Mouse (Mus musculus): ENCODE measurements around the gene Rex1bd.
A peak's percentile ranks its signal among the peaks of the same experiment; 100 is the strongest.
"Not testable (repeated sequence)": the region's sequence is repeated elsewhere in the genome, so short reads cannot be mapped to it uniquely, and the experiment has no call there.

Rex1bd gene

GRCm38 (mm10) chr8:70528182-70528797 is 21.7 kb upstream of the Rex1bd start:
- no peak for DNase-seq (ENCODE audit: low spot score)

GRCm38 (mm10) chr8:70527512-70528181 is 21.1 kb upstream of the Rex1bd start, which contains the start of the genes Fkbp8 and Kxd1:
Fkbp8 (plus strand) TSS chr8:70527724.
Kxd1 (minus strand) TSS chr8:70527956.
- peak; percentile 99 for DNase-seq (ENCODE audit: low spot score)

- DNase-seq (ENCODE audit: low spot score): no peak
Measured at GRCm38 (mm10) chr8:70527111-70527511, 20.6 kb upstream of the Rex1bd start.

GRCm38 (mm10) chr8:70522592-70523403 is 16.2 kb upstream of the Rex1bd start:
- DNase-seq (ENCODE audit: low spot score): peak; percentile 94

GRCm38 (mm10) chr8:70519606-70520005 is 13.1 kb upstream of the Rex1bd start:
- DNase-seq (ENCODE audit: low spot score): no peak

GRCm38 (mm10) chr8:70519043-70519442 is 12.5 kb upstream of the Rex1bd start:
- no peak for DNase-seq (ENCODE audit: low spot score)

- DNase-seq (ENCODE audit: low spot score): no peak
Measured at GRCm38 (mm10) chr8:70517940-70518643, 11.5 kb upstream of the Rex1bd start.

GRCm38 (mm10) chr8:70513441-70513840 is 6.9 kb upstream of the Rex1bd start:
- DNase-seq (ENCODE audit: low spot score): no peak

- no peak for DNase-seq (ENCODE audit: low spot score)
Measured at GRCm38 (mm10) chr8:70512253-70512903, 5.8 kb upstream of the Rex1bd start.

GRCm38 (mm10) chr8:70511770-70512169 is 5.2 kb upstream of the Rex1bd start:
- DNase-seq (ENCODE audit: low spot score): no peak

GRCm38 (mm10) chr8:70511174-70511573 is 4.6 kb upstream of the Rex1bd start:
- not testable (repeated sequence) for DNase-seq (ENCODE audit: low spot score)

GRCm38 (mm10) chr8:70510228-70510915 is 3.8 kb upstream of the Rex1bd start, which contains the start of gene Uba52:
Uba52 (minus strand) TSS chr8:70510801.
- peak; percentile 96 for DNase-seq (ENCODE audit: low spot score)

GRCm38 (mm10) chr8:70509281-70509952 is 2.9 kb upstream of the Rex1bd start:
- no peak for DNase-seq (ENCODE audit: low spot score)

- DNase-seq (ENCODE audit: low spot score): no peak
Measured at GRCm38 (mm10) chr8:70507027-70507393, 458 bp upstream of the Rex1bd start.

GRCm38 (mm10) chr8:70505698-70506327 is 739 bp downstream of the Rex1bd start:
- no peak for DNase-seq (ENCODE audit: low spot score)

- DNase-seq (ENCODE audit: low spot score): peak; percentile 85
Measured at GRCm38 (mm10) chr8:70504851-70505250, 1.7 kb downstream of the Rex1bd start.

- peak; percentile 56 for DNase-seq (ENCODE audit: low spot score)
Measured at GRCm38 (mm10) chr8:70504291-70504716, 2.2 kb downstream of the Rex1bd start.

GRCm38 (mm10) chr8:70503062-70503750 is 3.3 kb downstream of the Rex1bd start:
- DNase-seq (ENCODE audit: low spot score): peak; percentile 76

GRCm38 (mm10) chr8:70502540-70502939 is 4.0 kb downstream of the Rex1bd start:
- DNase-seq (ENCODE audit: low spot score): no peak
